Mouse (Mus musculus) lung, adult 2 months (tissue): ENCODE measurements around the gene Map2k2.

ENCODE experiments used
- CTCF ChIP-seq: fragments of 200-500 bp; IDR thresholded peaks from 2 replicates; pipeline ENCODE4 v1.5.1; 2011; ENCODE audit warnings: mild to moderate bottlenecking, low read length, control low read depth; ENCODE audit not compliant: insufficient read depth
- POLR2A ChIP-seq: fragments of 200-500 bp; IDR thresholded peaks from 2 replicates; pipeline ENCODE4 v1.6.1; 2011; ENCODE audit warnings: low read depth, mild to moderate bottlenecking, control low read depth, low read length, borderline replicate concordance; ENCODE audit errors: extremely low read depth

GRCm38 (mm10) chr10:81173132-81173531, 67.4 kb downstream of the Map2k2 start:
- TF ChIP-seq CTCF = peak; percentile 84
- TF ChIP-seq POLR2A = peak; percentile 77; the same call in 1 of the 2 replicates
